Mouse (Mus musculus): ENCODE data around the gene Efnb2. TPM values are rescaled to one million over a fixed set of nuclear protein-coding genes. Genes with fewer than 3 reads are reported as not detected.

Efnb2 gene
- total and polyA plus RNA-seq, 3 experiments, result 0.12 to 0.19 TPM; not detected in 1

DNA sequence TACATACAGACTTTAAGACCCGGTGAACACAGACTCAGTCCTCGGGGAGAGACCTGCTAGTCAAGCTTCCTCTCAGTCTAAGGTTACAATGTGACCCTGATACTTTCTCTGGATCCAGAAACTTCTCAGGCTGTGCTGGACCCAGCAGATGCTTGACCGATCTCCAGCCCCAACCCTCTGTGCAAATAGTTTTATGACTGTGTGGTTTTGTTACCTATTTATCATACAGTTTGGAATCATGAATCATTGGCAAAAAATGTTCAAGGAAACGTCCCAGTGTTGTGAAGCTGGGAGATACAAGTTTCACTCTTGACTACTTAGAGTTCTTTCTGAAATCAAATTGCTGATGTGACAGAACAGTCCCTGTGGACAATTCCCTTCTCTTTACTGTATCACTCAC lies 55.4 kb downstream of the Efnb2 start:
- Histone ChIP-seq H3K79me2 (ENCODE audit: control insufficient read depth, insufficient read depth, low read length, poor library complexity) (no peaks in the 10 kb centered on the region), H3K4me3 (ENCODE audit: control insufficient read depth in 1 of 2, insufficient read depth in 1 of 2, low read depth in 2 of 2, low read length in 2 of 2) (no peak overlapping the region), H3K27me3 (ENCODE audit: control insufficient read depth in 1 of 2, insufficient read depth in 2 of 2, low read length in 2 of 2) (no peaks in the 10 kb centered on the region), H3K27ac (ENCODE audit: control insufficient read depth, low read depth, low read length) (no peak overlapping the region), H3K9ac (ENCODE audit: control insufficient read depth, low read depth, low read length, poor library complexity, severe bottlenecking) (no peak overlapping the region), H3K4me1 (ENCODE audit: control insufficient read depth in 1 of 2, insufficient read depth in 2 of 2, low read length in 2 of 2) (no peaks in the 10 kb centered on the region), H3K9me3 (replicated peaks; ENCODE audit: insufficient read depth, low read length) (no peaks in the 10 kb centered on the region), H3K36me3 (ENCODE audit: control insufficient read depth in 1 of 2, insufficient read depth in 2 of 2, low read length in 2 of 2) (no peaks in the 10 kb centered on the region)
- DNase-seq (ENCODE audit: low read depth, low spot score), result no peak
- no peak for TF ChIP-seq POLR2AphosphoS2 (IDR thresholded peaks at IDR 0.05; ENCODE audit: low read length)
- TF ChIP-seq HCFC1 (IDR thresholded peaks at IDR 0.05; ENCODE audit: low read depth, low read length), result no peak
- no peak for TF ChIP-seq SMC3 (IDR thresholded peaks at IDR 0.05; ENCODE audit: low read depth, low read length)
- no peak for TF ChIP-seq MAX (IDR thresholded peaks at IDR 0.05; ENCODE audit: low read length)
- TF ChIP-seq CHD1 (IDR thresholded peaks at IDR 0.05; ENCODE audit: low read depth, low read length), result no peak
- no peak for TF ChIP-seq ELF1 (IDR thresholded peaks at IDR 0.05; ENCODE audit: low read depth, low read length)

GRCm38 (mm10) chr8:8603875-8604274 lies 57.2 kb downstream of the Efnb2 start:
- DNase-seq (ENCODE audit: low read depth, low spot score), result no peak
- Histone ChIP-seq H3K9me3 (replicated peaks; ENCODE audit: insufficient read depth, low read length) (no peaks in the 10 kb centered on the region), H3K4me1 (ENCODE audit: control insufficient read depth in 1 of 2, insufficient read depth in 2 of 2, low read length in 2 of 2) (no peaks in the 10 kb centered on the region), H3K36me3 (ENCODE audit: control insufficient read depth in 1 of 2, insufficient read depth in 2 of 2, low read length in 2 of 2) (no peaks in the 10 kb centered on the region), H3K27me3 (ENCODE audit: control insufficient read depth in 1 of 2, insufficient read depth in 2 of 2, low read length in 2 of 2) (no peaks in the 10 kb centered on the region), H3K9ac (ENCODE audit: control insufficient read depth, low read depth, low read length, poor library complexity, severe bottlenecking) (no peak overlapping the region), H3K79me2 (ENCODE audit: control insufficient read depth, insufficient read depth, low read length, poor library complexity) (no peaks in the 10 kb centered on the region), H3K4me3 (ENCODE audit: control insufficient read depth in 1 of 2, insufficient read depth in 1 of 2, low read depth in 2 of 2, low read length in 2 of 2) (no peak overlapping the region), H3K27ac (ENCODE audit: control insufficient read depth, low read depth, low read length) (no peak overlapping the region)
- TF ChIP-seq CHD1 (IDR thresholded peaks at IDR 0.05; ENCODE audit: low read depth, low read length) (no peak), TCF12 (IDR thresholded peaks at IDR 0.05; ENCODE audit: low read depth, low read length) (no peak), RCOR1 (IDR thresholded peaks at IDR 0.05; ENCODE audit: low read depth, low read length) (no peak), CTCF (IDR thresholded peaks at IDR 0.05 in 2 of 3, conservative IDR thresholded peaks at IDR 0.05 in 1 of 3; ENCODE audit: control insufficient read depth in 1 of 3, insufficient read depth in 1 of 3, low read depth in 2 of 3, low read length in 3 of 3, poor library complexity in 1 of 3, severe bottlenecking in 1 of 3) (no peak), KAT2A (conservative IDR thresholded peaks at IDR 0.05; ENCODE audit: low read depth, low read length) (no peak), SIN3A (IDR thresholded peaks at IDR 0.05; ENCODE audit: low read length) (no peak), ELF1 (IDR thresholded peaks at IDR 0.05; ENCODE audit: low read depth, low read length) (no peak), MAX (IDR thresholded peaks at IDR 0.05; ENCODE audit: low read length) (no peak), NRF1 (IDR thresholded peaks at IDR 0.05; ENCODE audit: insufficient read depth, low read depth, low read length, poor library complexity, severe bottlenecking) (no peak), USF2 (IDR thresholded peaks at IDR 0.05; ENCODE audit: borderline replicate concordance in 1 of 2, insufficient read depth in 1 of 2, low read depth in 1 of 2, low read length in 2 of 2) (no peak)

Data from MEL (cell line).